Mouse (Mus musculus) C2C12 (cell line): Measurements from ENCODE around the gene Syn3.

Source experiments
- CEBPB ChIP-seq: IDR thresholded peaks from one replicate; pipeline ENCODE4 v1.6.1; 2011; ENCODE audit warnings: low read depth, mild to moderate bottlenecking, control low read depth, moderate library complexity
- CTCF ChIP-seq: IDR thresholded peaks from one replicate; pipeline ENCODE4 v1.5.1; 2011; ENCODE audit not compliant: control insufficient read depth, insufficient read depth, insufficient read length
- FOSL1 ChIP-seq: IDR thresholded peaks from one replicate; pipeline ENCODE4 v1.8.0; 2011; ENCODE audit warnings: mild to moderate bottlenecking, low read length; ENCODE audit not compliant: poor library complexity, insufficient read depth, severe bottlenecking

DNA sequence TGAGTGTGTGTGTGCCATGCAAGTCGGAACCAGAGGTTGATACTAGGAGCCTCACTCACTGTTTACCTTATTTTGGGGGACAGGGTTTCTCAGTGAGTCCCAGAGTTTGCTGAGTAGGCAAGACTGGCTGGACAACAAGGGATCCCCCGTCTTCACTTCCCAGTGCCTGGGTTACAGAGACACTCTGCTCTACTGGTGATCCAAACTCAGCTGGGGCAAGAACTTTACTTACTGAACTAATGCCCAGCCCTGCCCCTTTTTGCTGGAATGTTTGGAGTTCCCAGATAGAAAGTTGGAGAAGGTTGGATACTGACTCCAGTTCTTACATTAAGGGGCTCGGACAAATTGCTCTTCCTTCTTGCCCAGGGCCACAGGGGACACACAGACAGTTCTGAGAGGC lies 109.3 kb downstream of the Syn3 start:
- TF ChIP-seq CTCF, result no peak
- TF ChIP-seq CEBPB, result no peak
- no peak for TF ChIP-seq FOSL1
